Mouse (Mus musculus): Measurements from ENCODE around the gene Thpo. TPM values are rescaled to one million over a fixed set of nuclear protein-coding genes. Genes with fewer than 3 reads are reported as not detected.

The Thpo gene
- polyA plus RNA-seq, 1 experiment = 0.98 TPM

DNA sequence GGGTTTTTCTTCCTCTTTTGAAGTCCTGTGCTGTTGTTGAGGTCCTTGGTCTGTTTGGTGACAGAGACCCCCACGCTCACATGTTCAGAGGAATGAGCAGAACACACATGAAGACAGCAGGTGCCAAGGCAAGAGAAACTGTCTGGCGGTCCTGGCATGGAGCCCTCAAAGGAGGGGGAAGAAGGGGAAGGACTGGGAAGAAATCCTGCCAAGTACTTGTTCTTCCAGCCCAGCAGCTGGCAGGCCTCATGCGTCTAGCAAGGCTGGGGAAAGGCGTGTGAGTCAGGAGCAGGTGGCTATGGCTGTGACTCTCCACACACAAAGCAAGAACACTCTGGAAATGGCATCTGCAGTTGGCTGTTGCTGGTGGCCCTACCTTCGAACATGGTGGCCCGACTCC lies 12.3 kb upstream of the Thpo start:
- Histone ChIP-seq H3K27ac (ENCODE audit: insufficient read depth, low read length) (no peak overlapping the region), H3K4me1 (ENCODE audit: control insufficient read depth, insufficient read depth, low read length) (peaks cover 2% of the 10 kb centered on the region; the same call in 1 of the 2 replicates), H3K4me3 (ENCODE audit: insufficient read depth, low read length) (no peak overlapping the region)
- TF ChIP-seq POLR2A (IDR thresholded peaks at IDR 0.05; ENCODE audit: low read depth, low read length) (no peak), CTCF (IDR thresholded peaks at IDR 0.05; ENCODE audit: borderline replicate concordance, insufficient read depth, low read length) (no peak)

DNA sequence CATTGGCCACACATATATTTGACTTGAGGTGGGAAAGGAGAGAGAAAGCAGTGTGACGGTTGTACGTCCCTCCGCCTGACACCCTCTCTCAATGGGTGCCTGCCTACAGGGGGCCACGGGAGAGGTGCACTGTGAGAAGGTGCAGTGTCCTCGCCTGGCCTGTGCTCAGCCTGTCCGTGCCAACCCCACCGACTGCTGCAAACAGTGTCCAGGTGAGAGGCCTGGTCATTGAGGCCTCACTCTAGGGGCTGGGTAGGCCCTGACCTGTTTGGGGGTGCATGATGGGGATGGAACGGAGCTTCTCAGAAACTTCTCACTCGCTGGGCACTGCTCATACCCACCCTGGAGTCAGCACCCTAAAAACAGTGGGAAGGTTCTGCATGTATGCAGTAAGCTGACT lies 5.5 kb upstream of the Thpo start:
- no peak for TF ChIP-seq POLR2A (IDR thresholded peaks at IDR 0.05; ENCODE audit: low read depth, low read length)
- TF ChIP-seq CTCF (IDR thresholded peaks at IDR 0.05; ENCODE audit: borderline replicate concordance, insufficient read depth, low read length) = no peak
- Histone ChIP-seq H3K27ac (ENCODE audit: insufficient read depth, low read length) (no peak overlapping the region), H3K4me1 (ENCODE audit: control insufficient read depth, insufficient read depth, low read length) (no peaks in the 10 kb centered on the region), H3K4me3 (ENCODE audit: insufficient read depth, low read length) (no peak overlapping the region)

DNA sequence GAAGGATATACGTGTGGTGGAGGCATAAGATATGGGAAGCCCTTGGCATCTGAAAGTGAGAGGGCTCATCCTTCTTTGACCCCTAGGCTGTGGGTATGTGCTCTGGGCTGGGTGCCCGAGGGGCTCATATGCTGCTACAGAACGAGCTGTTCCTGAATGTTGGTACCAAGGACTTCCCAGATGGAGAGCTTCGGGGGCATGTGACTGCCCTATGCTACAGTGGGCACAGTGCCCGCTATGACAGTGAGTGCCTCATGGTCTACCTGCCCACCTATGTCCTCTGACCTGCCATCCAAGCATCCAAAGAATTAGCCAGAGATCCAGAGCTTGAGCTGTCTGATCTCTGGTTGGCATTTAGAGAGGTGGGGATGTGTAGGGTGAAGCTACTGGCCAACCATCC lies 2.5 kb upstream of the Thpo start:
- Histone ChIP-seq H3K27ac (ENCODE audit: insufficient read depth, low read length) (no peak overlapping the region), H3K4me1 (ENCODE audit: control insufficient read depth, insufficient read depth, low read length) (no peaks in the 10 kb centered on the region), H3K4me3 (ENCODE audit: insufficient read depth, low read length) (no peak overlapping the region)
- TF ChIP-seq POLR2A (IDR thresholded peaks at IDR 0.05; ENCODE audit: low read depth, low read length) = no peak
- no peak for TF ChIP-seq CTCF (IDR thresholded peaks at IDR 0.05; ENCODE audit: borderline replicate concordance, insufficient read depth, low read length)

DNA sequence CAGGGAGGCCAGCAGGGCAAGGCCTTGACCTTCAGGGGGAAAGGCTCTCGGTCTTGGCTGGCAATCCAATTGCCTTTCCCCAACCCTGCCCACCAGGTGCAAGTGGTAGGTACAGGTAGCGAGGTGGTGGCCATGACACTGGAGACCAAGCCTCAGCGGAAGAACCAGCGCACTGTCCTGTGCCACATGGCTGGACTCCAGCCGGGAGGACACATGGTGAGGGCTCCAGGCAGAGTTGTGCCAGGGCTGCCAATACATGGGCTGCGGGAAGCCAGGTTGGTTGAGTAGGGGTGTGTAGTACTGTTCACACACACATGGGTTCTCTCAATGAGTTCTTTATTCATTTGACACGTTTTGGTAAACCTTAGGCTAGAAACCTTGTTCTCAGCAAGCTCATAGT lies 1.9 kb upstream of the Thpo start:
- no peak overlapping the region for H3K27ac ChIP-seq (ENCODE audit: insufficient read depth, low read length)
- H3K4me3 ChIP-seq (ENCODE audit: insufficient read depth, low read length) = no peak overlapping the region
- no peaks in the 10 kb centered on the region for H3K4me1 ChIP-seq (ENCODE audit: control insufficient read depth, insufficient read depth, low read length)
- no peak for TF ChIP-seq CTCF (IDR thresholded peaks at IDR 0.05; ENCODE audit: borderline replicate concordance, insufficient read depth, low read length)
- no peak for TF ChIP-seq POLR2A (IDR thresholded peaks at IDR 0.05; ENCODE audit: low read depth, low read length)

DNA sequence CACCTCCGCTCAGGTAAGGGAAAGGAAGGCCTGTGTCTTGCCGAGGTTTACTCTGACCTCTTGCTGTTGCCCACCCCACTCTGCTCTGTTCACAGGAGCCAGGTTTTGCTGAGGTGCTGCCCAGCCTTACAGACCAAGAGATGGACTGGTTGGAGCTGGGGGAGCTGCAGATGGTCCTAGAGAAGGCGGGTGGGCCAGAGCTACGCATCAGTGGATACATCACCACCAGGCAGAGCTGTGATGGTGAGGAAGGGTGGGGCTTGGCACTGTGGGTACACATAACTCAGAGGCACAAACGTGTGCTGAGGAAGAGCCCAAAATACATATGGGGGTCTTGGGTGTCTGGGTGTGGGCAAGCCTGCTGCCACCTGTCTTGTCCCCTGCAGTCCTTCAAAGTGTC lies 1.3 kb upstream of the Thpo start:
- Histone ChIP-seq H3K4me3 (ENCODE audit: insufficient read depth, low read length) (no peak overlapping the region), H3K4me1 (ENCODE audit: control insufficient read depth, insufficient read depth, low read length) (no peaks in the 10 kb centered on the region), H3K27ac (ENCODE audit: insufficient read depth, low read length) (no peak overlapping the region)
- no peak for TF ChIP-seq POLR2A (IDR thresholded peaks at IDR 0.05; ENCODE audit: low read depth, low read length)
- no peak for TF ChIP-seq CTCF (IDR thresholded peaks at IDR 0.05; ENCODE audit: borderline replicate concordance, insufficient read depth, low read length)

DNA sequence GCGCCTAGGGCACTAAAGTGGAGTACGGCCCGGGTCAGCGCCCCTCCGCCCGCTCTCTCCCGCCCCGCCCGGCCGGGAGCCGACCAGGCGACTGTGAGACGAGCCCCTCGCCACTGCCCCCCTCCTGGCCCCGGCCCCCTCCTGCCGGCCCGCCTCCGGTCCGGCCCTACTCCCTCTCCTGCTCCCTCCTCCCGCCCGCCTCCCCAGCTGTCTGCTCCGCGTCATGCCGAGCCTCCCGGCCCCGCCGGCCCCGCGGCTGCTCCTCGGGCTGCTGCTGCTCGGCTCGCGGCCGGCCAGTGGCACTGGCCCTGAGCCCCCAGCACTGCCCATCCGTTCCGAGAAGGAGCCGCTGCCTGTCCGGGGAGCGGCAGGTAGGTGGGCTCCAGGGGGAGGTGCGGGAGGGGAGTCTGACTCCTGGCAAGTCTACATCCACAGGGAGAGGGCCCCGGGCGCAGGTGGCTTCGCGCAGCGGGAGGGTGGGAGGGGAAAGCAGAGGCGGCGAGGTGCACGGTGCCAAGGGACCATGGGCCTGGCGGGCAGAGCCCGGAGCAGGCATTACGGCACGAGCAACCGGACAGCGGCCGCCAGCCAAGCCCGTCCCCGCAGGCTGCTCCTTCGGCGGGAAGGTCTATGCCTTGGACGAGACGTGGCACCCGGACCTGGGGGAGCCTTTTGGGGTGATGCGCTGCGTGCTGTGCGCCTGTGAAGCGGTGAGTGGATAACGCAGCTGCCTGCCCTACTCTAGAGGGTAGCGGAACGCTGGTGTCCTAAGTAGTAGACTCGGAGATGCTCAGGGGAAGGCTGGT lies 1.2 kb downstream of the Thpo start, which contains the start of gene Chrd:
Gene Chrd, plus strand, starts transcription at position 203 of the 806 bp plus-strand sequence.
- no peak; the same call in 1 of the 2 replicates for TF ChIP-seq POLR2A (IDR thresholded peaks at IDR 0.05; ENCODE audit: low read depth, low read length)
- Histone ChIP-seq H3K4me3 (ENCODE audit: insufficient read depth, low read length) (peak within 1 kb of the TSS; percentile 44), H3K27ac (ENCODE audit: insufficient read depth, low read length) (no peak within 1 kb of the TSS), H3K4me1 (ENCODE audit: control insufficient read depth, insufficient read depth, low read length) (no peaks in the 10 kb centered on the region)

DNA sequence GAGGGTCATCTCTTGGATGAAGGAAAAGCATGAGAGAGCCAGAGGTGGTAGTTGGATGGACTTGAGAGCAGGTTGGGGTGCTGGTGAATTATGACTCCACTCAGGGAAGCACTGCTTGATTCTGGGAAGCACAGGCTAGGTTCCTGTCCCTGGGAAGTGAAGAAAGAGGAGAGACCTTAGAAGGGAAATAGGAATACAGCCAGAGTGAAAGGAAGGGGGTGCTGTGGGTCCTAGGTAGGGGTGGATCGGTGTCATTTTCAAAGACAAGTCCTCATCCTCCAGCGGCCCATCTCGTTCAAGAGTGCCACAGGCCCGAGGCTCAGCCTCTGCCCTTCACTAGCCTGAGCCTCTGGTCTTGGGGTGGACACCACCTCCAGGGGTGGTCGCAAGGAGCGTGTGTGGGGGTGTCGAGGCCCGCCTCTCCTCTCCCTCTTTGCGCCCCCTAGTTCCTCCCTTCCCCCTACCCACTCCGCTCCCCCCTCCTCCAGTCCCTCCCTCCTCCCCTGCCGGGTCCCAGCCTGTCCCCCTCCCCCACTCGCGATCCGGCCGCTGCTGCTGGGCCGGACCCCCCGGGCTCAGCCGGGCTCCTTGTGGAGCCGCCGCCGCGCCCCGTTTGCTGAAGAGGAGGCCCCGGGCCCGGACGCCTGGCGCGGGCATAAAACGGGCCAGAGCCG lies 1.9 kb downstream of the Thpo start:
- Histone ChIP-seq H3K27ac (ENCODE audit: insufficient read depth, low read length) (no peak overlapping the region), H3K4me1 (ENCODE audit: control insufficient read depth, insufficient read depth, low read length) (no peaks in the 10 kb centered on the region), H3K4me3 (ENCODE audit: insufficient read depth, low read length) (peak overlapping the region; percentile 44; the same call in 1 of the 2 replicates)
- TF ChIP-seq CTCF (IDR thresholded peaks at IDR 0.05; ENCODE audit: borderline replicate concordance, insufficient read depth, low read length) (no peak), POLR2A (IDR thresholded peaks at IDR 0.05; ENCODE audit: low read depth, low read length) (no peak; the same call in 1 of the 2 replicates)

DNA sequence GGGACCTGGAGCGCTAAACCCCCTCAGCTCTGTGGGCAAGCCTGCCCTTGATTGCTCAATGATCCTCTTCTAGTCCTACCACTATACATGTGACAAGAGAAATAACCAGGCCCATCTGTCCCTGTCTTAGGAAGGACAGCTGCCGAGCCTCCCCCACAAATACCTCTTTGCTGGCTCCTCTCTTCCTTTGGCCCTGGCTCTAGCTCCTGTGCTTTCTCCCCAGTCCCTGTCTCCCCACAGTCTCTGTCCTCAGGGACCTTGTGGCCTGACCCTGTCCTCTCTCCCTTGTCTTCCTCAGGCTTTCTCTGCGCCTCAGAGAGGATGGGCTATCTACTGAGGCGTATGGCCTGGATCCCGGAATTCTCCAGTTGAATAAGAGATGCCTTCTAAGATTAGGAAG lies 2.6 kb downstream of the Thpo start:
- peaks cover under 1% of the 10 kb centered on the region for H3K4me1 ChIP-seq (ENCODE audit: control insufficient read depth, insufficient read depth, low read length)
- H3K27ac ChIP-seq (ENCODE audit: insufficient read depth, low read length) = no peak overlapping the region
- H3K4me3 ChIP-seq (ENCODE audit: insufficient read depth, low read length) = no peak overlapping the region
- TF ChIP-seq POLR2A (IDR thresholded peaks at IDR 0.05; ENCODE audit: low read depth, low read length) = no peak
- no peak for TF ChIP-seq CTCF (IDR thresholded peaks at IDR 0.05; ENCODE audit: borderline replicate concordance, insufficient read depth, low read length)

DNA sequence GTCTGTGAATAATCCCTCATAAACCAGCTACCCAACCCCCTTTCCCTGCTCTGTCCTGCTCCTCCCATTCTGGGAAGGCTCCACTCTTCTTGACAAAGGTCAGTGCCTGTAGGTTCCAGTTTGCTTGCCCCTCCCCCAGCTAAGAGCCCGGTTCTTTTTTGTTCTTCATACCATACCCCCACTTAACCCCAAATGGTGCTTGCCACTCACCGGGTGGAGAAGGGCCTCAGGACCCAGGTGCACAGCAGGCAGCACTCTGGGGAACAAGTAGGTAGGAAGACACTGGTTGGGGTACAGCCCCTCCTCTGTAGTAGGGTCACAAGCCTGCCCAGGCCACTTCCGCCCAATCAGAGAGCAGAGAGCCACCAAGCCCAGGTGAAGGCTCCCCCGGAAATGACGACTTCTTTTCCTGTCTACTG lies 4.0 kb downstream of the Thpo start:
- Histone ChIP-seq H3K4me3 (ENCODE audit: insufficient read depth, low read length) (no peak overlapping the region), H3K27ac (ENCODE audit: insufficient read depth, low read length) (no peak overlapping the region), H3K4me1 (ENCODE audit: control insufficient read depth, insufficient read depth, low read length) (peaks cover 4% of the 10 kb centered on the region)
- TF ChIP-seq POLR2A (IDR thresholded peaks at IDR 0.05; ENCODE audit: low read depth, low read length) = no peak

DNA sequence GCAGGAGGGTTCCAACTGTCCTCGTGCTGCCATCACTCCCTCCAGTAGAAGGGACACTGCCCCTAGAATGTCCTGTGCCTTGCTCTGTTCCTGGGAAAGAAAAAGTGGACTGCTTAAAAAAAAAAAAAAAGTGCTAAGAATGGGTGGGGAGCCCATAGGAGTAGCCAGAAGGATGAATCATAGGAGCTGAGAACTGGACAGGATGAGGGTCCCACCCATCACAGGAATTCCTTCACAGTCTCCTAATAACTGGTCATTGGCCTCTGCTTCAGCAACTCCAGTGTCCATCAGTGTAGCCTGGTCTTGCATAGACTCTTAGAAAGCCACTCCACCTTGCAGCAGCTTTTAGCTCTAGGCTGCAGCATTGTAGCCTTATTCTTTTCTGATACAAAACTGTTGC lies 7.9 kb downstream of the Thpo start:
- H3K4me3 ChIP-seq (ENCODE audit: insufficient read depth, low read length) = no peak overlapping the region
- TF ChIP-seq POLR2A (IDR thresholded peaks at IDR 0.05; ENCODE audit: low read depth, low read length) (no peak), CTCF (IDR thresholded peaks at IDR 0.05; ENCODE audit: borderline replicate concordance, insufficient read depth, low read length) (no peak)
- H3K4me1 ChIP-seq (ENCODE audit: control insufficient read depth, insufficient read depth, low read length) = peaks cover 4% of the 10 kb centered on the region
- H3K27ac ChIP-seq (ENCODE audit: insufficient read depth, low read length) = peak overlapping the region; percentile 51; the same call in 1 of the 2 replicates
